Mouse (Mus musculus): Measurements from ENCODE around the gene Lrrc49.

Gene Lrrc49

DNA sequence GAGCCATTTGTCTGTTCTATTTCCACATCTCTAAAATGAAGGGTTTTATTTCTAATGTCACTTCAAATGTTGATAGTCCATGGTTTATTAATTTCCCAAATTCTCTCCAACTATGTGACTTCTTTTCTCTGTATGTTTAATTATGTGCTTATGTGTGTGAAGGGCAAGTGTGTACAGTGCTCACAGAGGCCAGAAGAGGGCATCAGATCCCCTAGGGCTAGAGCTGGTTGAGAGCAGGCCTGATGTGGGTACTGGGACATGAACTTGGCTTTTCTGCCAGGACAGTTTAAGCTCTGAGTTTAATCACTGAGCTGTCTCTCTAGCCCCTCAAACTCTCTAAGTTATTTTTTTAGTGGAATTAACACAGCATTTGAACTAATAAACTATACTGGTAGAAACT is 13.2 kb downstream of the Lrrc49 start:
- no peak for DNase-seq (ENCODE audit: low spot score in 2 of 2)

DNA sequence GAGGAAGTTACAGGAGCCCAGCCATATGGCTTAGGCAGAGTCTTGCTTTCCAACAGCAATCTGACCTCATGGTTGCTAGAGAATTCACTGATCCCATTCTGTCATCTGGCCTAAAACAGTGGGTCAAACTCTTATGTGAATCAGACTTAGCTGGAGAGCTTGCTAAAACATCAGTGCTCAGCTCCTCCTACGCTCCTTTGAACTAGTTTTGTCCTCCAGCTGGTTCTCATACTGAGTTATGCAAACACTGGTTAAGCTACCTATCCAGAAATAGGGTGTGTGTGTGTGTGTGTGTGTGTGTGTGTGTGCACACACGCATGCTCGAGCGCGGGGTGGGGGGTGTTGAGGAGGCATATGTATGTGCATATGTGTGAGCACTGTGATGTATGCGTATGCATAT is 15.4 kb downstream of the Lrrc49 start:
- DNase-seq (ENCODE audit: low spot score in 2 of 2), result no peak

DNA sequence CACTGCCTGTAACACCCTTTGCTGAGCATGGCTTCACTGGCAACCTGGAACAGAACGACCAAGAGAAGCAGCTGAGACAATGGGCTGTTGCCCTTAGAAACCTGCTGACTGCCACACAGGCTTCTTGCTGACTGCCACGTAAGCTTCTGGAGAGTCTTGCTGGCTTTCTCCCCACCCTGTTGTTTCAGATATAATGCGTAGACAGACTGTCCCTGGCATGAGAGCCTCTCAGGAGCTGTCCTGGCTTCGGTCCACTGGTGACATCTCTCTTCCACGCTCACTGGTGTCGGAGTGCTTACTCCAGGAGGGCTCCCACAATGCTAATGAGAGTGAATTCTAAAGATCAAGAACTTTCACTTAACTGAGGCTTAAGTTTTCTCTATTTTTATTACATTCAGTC is 19.1 kb downstream of the Lrrc49 start:
- DNase-seq (ENCODE audit: low spot score in 2 of 2), result no peak

DNA sequence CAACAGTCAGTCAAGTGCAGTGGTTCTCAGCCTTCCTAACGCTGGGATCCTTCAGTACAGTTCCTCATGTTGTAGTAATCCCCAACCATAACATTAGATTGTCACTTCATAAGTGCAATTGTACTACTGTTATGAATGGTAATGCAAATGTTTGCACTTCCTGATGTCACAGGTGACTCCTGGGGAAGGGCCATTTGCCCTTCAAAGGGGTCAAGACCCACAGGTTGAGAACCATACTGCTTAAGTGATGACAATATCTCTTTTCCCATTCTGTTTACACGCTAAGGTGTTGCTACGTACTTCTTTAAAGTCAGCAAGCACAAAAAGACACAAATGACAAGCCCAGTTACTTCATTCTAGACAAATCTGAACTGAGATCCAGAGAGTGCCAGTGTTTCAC is 22.4 kb downstream of the Lrrc49 start:
- no peak for DNase-seq (ENCODE audit: low spot score in 2 of 2)

DNA sequence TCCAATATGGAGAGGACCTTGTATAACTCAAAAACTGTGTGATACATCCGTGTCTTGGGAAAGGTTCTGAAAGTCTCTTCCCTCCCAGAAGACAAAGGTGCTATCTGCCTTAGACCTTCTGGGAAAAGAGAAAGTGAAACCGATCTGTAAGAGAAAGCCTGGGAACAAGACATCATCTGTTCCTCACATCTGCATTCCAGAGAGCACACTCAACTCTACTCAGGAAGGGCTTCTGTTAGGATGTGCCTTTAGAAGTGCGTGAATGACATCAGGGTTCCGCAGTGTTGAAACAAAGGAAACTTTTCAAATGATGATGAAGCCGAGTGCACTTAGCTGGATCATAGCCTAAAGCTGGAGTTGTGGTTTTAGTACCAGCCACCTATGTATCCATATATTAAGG is 23.1 kb downstream of the Lrrc49 start:
- no peak for DNase-seq (ENCODE audit: low spot score in 2 of 2)

DNA sequence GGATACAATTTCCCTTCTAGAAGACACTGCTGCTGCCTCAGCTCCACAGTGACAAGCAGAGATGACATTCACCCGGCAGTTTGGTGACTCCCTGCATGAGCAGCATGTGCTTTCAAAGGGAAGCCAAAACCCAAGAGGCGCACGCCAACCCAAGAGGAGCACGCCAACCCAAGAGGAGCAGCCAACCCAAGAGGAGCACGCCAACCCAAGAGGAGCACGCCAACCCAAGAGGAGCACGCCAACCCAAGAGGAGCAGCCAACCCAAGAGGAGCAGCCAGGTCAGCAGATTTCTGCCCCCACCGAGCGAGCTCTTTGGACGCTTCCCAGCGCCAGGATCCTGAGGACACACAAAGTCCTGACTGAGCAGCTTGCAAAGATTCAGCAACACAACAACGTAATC is 23.6 kb downstream of the Lrrc49 start:
- no peak for DNase-seq (ENCODE audit: low spot score in 2 of 2)

DNA sequence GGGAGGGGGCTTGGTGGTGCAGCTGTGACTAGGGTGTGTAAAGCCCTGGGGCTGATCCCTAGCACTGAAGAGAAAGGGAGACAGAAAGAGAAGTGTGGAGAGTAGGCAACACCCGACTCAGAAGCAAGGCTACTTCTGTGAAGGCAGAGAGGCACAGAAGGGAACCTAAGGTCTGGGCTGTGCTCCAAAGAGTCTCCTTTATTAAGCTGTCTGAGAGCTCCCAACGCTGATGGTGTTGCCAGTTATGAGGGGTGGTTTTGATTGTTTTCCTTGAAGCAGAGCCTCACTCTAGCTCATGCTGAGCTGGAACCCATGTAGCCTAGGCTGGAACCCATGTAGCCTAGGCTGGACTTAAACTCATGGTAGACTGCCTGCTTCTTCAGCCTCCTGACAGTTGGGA is 25.0 kb downstream of the Lrrc49 start:
- DNase-seq (ENCODE audit: low spot score in 2 of 2), result no peak

DNA sequence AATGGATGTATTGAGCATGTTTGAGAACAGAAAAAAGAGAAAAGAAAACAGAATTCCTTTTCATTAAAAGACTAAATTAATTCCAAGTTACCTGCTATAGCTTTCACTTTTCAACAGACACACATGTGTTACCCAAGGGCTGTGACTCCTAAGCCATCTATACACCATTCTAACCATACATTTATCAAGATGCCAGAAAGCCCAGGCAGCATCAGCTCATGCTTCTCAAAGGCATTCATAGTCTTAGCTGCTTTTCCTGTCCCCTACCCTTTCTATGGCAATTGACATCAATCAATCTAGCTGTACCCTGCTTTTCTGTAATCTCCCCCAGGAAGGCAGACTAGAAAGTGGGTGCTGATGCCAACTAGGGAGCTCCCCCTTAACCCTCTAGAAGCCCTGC is 34.4 kb downstream of the Lrrc49 start:
- DNase-seq (ENCODE audit: low spot score in 2 of 2), result no peak

DNA sequence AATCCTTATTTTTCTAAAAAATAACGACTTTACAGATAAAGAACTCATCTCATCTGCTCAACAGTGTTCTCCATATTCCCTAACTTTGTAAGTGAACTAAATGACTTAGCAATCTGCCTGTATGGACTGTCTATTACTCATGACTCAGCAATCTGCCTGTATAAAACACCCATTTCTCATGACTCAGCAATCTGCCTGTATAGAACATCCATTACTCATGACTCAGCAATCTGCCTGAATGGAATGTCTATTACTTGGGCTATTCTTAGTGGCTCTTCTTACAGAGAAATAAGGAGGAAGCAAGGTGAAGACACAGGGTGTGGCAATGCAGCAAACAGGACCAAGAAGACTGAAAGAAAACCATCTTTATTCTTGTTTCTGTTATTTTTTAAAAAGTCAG is 34.8 kb downstream of the Lrrc49 start:
- DNase-seq (ENCODE audit: low spot score in 2 of 2), result no peak

DNA sequence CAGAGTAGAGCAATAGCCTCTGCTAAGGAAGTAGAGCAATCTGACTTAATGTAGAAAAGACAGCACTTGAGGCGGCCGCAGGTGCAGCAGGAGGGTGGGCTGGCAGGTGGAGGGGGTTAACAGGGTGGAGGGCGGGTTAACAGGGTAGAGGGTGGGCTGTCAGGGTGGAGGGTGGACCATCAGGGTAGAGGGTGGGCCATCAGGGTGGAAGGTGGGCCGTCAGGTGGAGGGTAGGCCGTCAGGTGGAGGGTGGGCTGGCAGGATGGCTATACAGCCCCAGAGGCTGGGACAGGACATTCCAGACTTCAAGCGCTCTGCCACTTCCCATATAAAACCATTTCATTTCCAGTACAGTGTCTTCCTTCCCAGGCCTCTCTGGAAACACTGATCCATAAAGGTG is 37.7 kb downstream of the Lrrc49 start:
- no peak for DNase-seq (ENCODE audit: low spot score in 2 of 2)

DNA sequence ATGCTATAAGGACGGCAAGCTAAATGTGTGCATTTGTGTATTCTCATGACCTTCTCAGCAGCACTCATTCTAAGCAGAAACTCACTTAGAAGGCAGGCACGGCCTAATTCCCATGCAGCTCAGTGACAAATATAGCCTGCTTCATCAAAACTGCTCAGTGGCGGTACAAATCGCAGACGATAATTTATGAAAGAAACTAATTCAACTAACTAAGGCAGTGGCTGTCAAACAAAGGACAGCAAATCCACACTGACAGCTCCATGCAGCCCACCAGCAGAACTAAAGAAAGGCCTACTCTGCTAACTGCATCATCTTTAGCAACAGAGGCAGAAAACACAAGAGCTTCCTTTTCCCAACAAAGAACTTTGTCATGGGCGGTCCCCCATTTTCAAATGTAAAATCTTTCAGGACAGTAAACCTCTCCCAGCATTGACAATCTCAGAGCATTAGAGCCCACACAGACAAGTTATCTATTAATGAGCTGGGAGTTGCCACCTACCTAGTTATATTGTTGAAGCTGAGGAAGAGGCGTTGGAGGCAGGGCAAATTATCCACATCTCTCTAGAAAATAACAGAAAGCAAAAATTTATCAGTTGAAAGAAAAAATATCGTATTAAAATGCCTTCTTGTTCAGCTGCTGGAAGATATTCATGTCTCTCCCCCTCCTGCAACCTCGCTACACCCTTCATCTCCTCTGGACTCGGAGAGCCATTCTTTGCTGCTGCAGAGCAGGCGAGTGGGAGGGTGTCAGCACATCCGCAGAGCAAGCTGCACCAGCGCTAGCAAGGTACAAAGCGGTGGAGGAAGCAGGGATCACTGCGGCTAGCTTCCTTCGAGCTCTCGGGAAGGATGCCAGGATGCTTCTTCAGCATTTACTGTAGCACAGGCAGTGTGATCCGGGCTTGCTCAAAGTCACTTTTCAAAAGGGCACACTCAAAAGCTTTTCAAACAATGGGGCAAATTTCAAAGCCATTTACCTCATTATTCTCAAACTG is 38.7 kb downstream of the Lrrc49 start:
- DNase-seq (ENCODE audit: low spot score in 2 of 2), result peak in 1 of 2 experiments; percentile 14

DNA sequence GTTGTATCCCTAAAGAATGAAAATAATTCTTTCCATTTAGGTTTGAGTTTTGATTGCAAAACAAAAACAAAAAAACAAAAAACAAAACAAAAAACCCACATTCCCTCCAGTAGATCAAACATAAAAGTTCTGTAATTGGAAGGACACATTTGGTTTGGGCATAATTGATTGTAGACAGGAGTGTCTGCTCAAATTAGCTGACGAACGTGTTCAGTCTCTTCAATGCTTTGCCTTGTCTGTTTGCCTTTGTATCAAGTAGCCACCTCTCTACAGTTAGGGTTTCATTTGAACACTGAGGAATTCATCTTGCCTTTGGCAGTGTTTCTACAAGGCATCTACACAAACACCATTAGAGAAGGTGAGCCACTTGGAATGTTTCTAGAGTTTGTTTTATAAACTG is 54.4 kb downstream of the Lrrc49 start:
- no peak for DNase-seq (ENCODE audit: low spot score in 2 of 2)

DNA sequence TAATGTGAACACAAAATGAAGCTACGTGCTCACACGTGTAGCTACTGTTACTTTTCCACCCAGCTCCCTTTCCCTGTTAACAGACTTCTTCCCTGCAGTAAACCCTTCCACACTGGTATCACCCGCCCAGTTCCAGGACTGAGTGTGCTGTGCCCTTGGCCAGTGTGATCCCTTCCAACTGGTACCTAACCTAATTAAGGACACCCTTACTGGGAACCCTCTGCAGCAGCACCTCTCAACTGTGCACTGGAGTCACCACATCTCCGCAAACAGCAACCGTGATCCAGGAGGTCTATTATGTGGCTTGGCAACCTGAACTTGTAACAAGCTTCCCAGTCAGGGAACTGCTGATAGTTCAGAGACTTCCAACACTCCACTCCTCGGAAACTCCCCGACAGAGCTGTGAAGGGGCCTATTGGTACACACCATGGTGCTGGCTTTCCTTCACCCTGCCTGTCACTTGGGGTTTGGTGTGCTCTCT is 61.6 kb downstream of the Lrrc49 start:
- no peak for DNase-seq (ENCODE audit: low spot score in 2 of 2)

DNA sequence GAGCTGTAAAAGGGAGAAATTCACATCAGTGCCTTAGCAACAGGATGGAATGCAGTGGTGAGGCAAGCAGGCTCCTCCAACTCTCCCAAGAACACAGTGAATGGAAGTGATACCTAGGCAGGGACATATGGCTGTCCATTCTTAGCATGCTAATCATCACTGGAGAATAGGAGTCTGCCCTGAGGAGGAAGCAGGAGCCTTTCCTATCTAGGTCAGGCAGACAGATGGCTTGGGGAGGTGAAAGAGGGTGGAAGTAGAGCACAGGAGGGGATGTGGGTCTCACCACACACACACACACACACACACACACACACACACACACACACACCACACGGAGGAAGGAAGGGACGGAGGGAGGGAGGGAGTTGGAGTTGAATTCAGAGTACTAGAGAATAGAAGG is 62.1 kb downstream of the Lrrc49 start:
- no peak for DNase-seq (ENCODE audit: low spot score in 2 of 2)

DNA sequence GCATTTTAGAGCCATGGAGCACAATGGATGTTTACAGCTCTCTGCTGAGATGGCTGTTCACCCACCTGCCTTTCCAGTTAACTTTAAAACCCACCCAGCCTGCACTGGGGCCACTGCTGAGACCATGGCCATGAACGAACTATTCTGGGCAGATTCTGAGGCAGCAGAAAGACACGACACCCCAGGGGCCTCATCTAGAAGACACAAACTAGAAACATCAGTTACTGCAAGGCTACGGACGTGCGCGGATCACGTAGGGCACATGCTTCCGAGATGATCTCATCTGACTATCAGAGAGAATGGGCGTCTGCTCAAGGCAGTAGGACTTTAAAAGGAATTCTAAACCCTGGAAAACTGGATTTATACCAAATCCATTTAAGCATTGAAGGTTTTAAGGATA is 71.0 kb downstream of the Lrrc49 start:
- no peak for DNase-seq (ENCODE audit: low spot score in 2 of 2)

DNA sequence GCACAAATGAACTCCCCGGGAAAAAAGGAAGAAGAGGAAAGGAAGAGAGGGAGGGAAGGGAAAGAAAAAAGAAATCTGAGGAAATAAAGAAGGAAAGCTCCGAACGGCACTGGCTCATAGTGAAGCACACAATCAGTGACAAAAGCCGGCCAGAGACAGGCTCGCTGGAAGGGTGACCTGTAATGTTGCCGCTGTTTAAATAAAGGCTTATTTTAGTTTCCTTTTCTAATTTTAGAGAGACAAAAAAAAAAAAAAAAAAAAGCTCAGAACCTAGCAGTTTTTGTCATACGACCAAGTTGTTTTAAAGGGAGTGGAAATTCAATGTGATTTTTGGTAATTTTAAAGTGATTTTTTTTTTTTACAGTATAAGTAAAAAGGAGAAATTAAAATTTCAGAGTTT is 71.6 kb downstream of the Lrrc49 start:
- DNase-seq (ENCODE audit: low spot score in 2 of 2), result no peak

DNA sequence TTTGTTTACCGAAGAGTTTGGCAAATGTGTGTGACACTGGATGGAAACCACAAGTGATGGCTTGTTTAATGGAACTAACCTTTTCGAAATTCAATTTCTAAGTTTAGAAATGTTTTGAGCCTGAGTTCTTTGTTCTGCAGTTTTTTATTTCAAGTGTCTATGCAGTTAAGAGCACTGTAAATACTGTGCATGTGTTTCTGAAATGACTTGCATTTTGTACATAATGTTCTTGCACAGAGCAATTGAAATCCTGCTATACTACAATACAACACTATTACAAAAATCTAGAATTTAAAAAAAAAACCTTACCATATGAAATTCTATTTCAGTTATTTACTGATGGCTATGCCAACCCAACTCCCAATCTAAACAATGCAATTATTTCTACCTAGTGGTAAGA is 75.7 kb downstream of the Lrrc49 start:
- no peak for DNase-seq (ENCODE audit: low spot score in 2 of 2)

DNA sequence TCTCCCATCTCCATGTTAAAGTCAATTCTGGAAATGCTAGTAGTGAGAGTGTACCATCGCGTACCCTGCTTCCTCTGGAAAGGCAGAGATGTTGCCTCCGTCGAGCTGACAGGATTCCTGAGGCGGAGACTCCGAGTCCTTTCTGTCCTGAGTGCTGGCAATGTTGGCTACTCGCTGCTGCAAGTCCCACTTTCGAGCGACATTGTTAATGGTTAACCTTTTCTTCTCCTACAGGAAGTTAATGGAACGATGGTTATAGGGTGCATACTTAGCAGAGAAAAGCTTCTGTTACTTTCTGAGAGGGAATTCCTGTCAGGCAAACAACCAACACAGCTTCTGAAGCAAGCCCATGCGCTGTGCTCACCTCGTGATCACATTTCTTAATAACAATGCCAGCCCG is 77.8 kb downstream of the Lrrc49 start:
- DNase-seq (ENCODE audit: low spot score in 2 of 2), result no peak

DNA sequence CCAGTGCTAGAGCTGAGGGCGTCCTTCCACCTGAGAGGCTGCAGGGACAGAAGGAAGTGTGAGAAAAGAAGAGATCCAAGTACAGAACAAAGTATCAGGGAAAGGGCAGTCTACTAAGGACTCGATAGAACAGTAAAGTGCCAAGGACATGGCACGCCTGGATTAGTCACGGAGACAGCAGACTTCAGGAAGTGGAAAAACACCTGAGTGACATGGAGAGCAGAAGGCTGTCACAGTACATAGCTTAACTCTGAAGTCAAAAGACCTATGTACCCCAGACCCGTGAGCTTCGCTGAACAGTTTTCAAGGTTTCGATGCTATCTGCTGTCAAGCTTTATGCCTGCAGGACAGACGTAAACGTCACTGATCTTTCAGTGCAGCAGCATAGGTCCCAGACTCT is 79.1 kb downstream of the Lrrc49 start:
- no peak for DNase-seq (ENCODE audit: low spot score in 2 of 2)

DNA sequence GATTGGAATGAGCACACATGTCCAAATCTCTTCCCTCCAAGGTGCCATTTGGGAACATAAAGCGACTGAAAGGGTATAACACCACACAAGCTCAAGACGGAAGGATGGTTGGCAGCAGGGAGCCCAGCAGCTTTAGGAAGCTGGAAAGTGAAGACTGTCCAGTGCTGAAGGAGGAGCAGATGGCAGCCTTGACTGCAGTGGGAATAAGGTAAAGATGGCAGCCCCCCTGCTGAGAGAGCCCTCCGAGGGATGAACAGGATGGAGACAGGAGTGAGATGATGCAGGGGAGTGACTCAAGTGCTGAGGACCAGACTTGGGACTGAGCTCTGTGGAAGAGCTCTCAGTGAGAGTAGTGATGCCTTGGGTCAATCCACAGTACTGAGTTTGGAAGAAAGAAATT is 79.9 kb downstream of the Lrrc49 start:
- DNase-seq (ENCODE audit: low spot score in 2 of 2), result no peak

DNA sequence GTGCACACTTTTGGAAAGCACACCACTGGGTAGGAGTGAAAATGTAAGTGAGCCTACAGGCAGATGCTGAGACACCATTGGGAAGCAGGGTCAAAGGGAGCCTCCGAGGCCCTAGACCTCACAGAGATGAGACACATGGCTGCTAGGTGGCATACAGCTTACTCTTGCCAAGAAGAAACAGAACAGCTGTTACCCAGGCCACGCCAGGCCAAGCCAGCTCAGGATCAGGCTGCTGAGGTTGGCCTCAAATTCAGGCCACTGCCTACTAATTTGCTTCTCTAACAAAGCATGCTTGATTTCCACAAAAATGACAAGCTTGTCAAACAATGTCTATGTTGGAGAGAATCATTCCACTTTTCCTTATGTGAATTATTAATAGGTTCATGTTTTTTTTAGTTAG is 83.0 kb downstream of the Lrrc49 start:
- no peak for DNase-seq (ENCODE audit: low spot score in 2 of 2)

DNA sequence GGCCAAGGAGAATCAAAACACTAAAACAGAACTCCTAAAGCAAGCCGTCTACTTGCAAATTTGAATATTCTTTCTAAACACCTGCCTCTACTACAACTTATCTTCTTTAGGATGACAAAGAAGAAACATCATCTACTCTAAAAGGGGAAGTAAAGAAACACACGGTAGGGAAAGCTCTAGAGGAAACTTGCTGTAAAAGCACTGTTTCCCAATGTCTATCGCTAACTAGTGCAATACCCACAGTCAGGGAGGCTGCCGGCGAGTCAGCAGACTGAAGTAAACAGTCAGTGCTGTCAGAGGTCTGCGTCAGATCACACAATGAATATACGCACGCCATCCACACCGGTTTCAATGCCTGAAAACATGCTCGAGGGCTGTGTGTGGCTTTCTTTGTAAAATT is 86.0 kb downstream of the Lrrc49 start:
- DNase-seq (ENCODE audit: low spot score in 2 of 2), result no peak

DNA sequence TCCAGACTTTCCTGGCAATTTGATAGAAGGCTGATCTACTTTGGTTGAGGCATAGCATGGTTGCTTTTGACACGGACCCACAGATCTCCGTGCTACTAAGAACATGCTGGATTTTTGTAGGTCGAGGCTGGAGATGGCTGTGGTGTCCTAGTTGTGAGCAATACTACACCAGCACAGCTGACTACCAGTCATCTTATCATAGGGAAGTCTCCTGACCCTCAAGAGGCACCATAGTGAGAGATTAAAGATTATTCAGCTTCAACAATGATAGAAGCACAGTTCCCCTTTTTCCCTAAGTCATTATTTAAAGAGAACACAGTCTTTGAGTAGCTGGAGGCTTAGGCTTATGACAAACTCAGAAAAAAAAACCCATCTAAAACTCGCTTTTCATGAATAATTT is 87.7 kb downstream of the Lrrc49 start:
- DNase-seq (ENCODE audit: low spot score in 2 of 2), result no peak

DNA sequence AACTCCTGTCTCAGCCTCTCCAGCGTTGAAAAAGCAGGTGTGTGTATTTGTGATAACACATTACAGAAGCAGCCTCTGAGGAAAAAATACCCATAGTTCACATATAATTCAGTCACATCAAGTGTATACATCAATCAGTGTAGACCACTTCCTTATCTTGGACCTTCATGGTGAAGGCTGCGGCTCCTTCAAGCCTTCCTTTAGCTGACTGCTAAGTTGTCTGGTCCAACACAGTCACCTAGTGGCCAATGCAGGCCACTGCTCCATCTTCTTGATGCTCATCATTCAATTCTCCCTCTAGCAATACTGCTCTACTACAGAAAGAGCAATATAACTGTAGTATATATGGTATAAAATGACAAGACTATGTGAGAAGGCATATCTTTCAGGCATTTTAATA is 88.5 kb downstream of the Lrrc49 start:
- no peak for DNase-seq (ENCODE audit: low spot score in 2 of 2)
